Mouse (Mus musculus) left cerebral cortex, postnatal 14 days (tissue): Measurements from ENCODE around the gene Zfp207. TPM values are rescaled to one million over a fixed set of nuclear protein-coding genes. Genes with fewer than 3 reads are reported as not detected.

Experiments
- DNase-seq, 2 experiments: peaks; one replicate each; pipeline ENCODE4 v3.0.0; 2021 to 2022; ENCODE audit warnings: low spot score in 2 of 2, mixed read lengths in 1 of 2
- intact Hi-C: fragments of 180-260 bp; cut with DNase I; formaldehyde crosslinking; loops from one replicate; pipeline ENCODE4 v1.15.1; 2025
- total RNA-seq, 2 experiments: library from RNA; stranded (reverse); gene quantifications; 2 replicates each; pipeline ENCODE4 v1.2.3; 2021

Gene Zfp207
- total RNA-seq, 2 experiments from 2014 or later = 140 to 143 TPM

GRCm38 (mm10) chr11:80453198-80453597 lies 70.1 kb downstream of the Zfp207 start:
- intact Hi-C loops = no loop called here
- DNase-seq = no peak

Other genes with a start within 250 kb of the Zfp207 start
- 10 to 100 TPM in 1 of 2 experiments, 1 to 10 TPM in 1; 8.8 to 11.1 TPM for gene Tefm, start 241.1 kb upstream of the Zfp207 start, total RNA-seq
- 10 to 100 TPM in 1 of 2 experiments, 1 to 10 TPM in 1; 8.3 to 10.2 TPM for gene Adap2, start 229.2 kb upstream of the Zfp207 start, total RNA-seq
- gene Rnf135, start 199.4 kb upstream of the Zfp207 start, total RNA-seq = 1 to 10 TPM; 2.9 to 4.3 TPM
- 10 to 100 TPM; 69.9 to 72.3 TPM for gene Rhot1, start 174.3 kb upstream of the Zfp207 start, total RNA-seq
- 10 to 100 TPM; 30.3 to 31.9 TPM for gene Rhbdl3, start 82.4 kb upstream of the Zfp207 start, total RNA-seq
- 10 to 100 TPM; 48.4 to 50.3 TPM for gene 5730455P16Rik, start 5.2 kb upstream of the Zfp207 start, total RNA-seq
- 100 to 1,000 TPM in 1 of 2 experiments, 10 to 100 TPM in 1; 99.3 to 100 TPM for gene Psmd11, start 45.3 kb downstream of the Zfp207 start, total RNA-seq
- gene Cdk5r1, start 93.7 kb downstream of the Zfp207 start, total RNA-seq = 100 to 1,000 TPM; 359 to 367 TPM